Mouse (Mus musculus) myocyte (in vitro differentiated cells): Measurements from ENCODE around the gene Mmp24.

ENCODE experiments used
- E2F4 ChIP-seq: IDR thresholded peaks from one replicate; pipeline ENCODE4 v1.6.1; 2011; ENCODE audit warnings: mild to moderate bottlenecking, control low read depth, moderate library complexity; ENCODE audit not compliant: insufficient read depth
- MAX ChIP-seq: IDR thresholded peaks from one replicate; pipeline ENCODE4 v1.6.1; 2011; ENCODE audit warnings: low read depth, mild to moderate bottlenecking, control low read depth
- MYOG ChIP-seq, 3 experiments: IDR thresholded peaks; one replicate each; pipeline ENCODE4 v1.6.1; 2011; ENCODE audit warnings: control low read depth in 2 of 3, low read depth in 2 of 3, mild to moderate bottlenecking in 2 of 3; ENCODE audit not compliant: insufficient read length in 2 of 3, control insufficient read depth in 1 of 3, insufficient read depth in 1 of 3
- POLR2A ChIP-seq: IDR thresholded peaks from one replicate; pipeline ENCODE4 v1.6.1; 2011; ENCODE audit warnings: low read depth, mild to moderate bottlenecking, control low read depth, moderate library complexity; ENCODE audit not compliant: insufficient read length
- REST ChIP-seq: IDR thresholded peaks from one replicate; pipeline ENCODE4 v1.6.1; 2011; ENCODE audit warnings: mild to moderate bottlenecking, control low read depth, moderate library complexity; ENCODE audit not compliant: insufficient read depth, insufficient read length
- TCF3 ChIP-seq: IDR thresholded peaks from one replicate; pipeline ENCODE4 v1.6.1; 2011; ENCODE audit warnings: low read depth, control low read depth; ENCODE audit not compliant: insufficient read length

DNA sequence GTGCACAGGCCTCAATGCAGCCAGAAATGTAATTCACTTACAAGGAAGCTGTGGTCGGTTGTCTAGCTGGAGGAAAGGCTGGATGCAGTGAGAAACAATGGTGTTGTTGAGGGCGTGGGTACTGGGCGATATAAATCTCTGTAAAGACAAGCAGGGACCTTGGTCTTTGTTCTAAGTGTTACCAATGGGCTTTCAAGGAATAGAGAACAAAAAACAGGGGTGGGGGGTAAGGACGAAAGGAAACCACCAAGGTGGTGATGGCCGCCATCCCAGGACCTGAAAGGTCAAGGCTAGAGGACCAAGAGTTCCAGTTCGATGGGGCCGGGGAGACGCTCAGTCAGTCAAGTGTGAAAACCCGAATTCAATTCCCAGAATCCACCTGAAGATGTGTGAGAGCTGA is 37.3 kb upstream of the Mmp24 start:
- TF ChIP-seq POLR2A = no peak
- no peak for TF ChIP-seq E2F4
- TF ChIP-seq MYOG (IDR thresholded peaks at IDR 0.05; ENCODE audit: control insufficient read depth in 1 of 3, insufficient read depth in 1 of 3, insufficient read length in 2 of 3, low read depth in 2 of 3) = no peak
- no peak for TF ChIP-seq MAX
- TF ChIP-seq TCF3 = no peak
- TF ChIP-seq REST = no peak
